Comparison of ENCODE assay signal across 7 mouse cellular contexts in genomic region chr15:102516728-102517404, GRCm38 (mm10). TPM values are rescaled to one million over a fixed set of nuclear protein-coding genes. Genes with fewer than 3 reads are reported as not detected.
DNase-seq lines count a peak whose midpoint lies in the region; ATAC-seq and TF ChIP-seq lines count a peak whose summit lies in the region.

Map3k12 (minus strand) TSS chr15:102517064.

- TF ChIP-seq CTCF in small intestine, adult 2 months (IDR thresholded peaks at IDR 0.05; ENCODE audit: extremely low read depth, insufficient read length, insufficient replicate concordance, low read depth, low read length): no peak

- peak; percentile 71 for DNase-seq in adrenal gland, adult 8-10 months
- DNase-seq in embryo, embryonic 9.5 days (ENCODE audit: extremely low spot score): peak; percentile 85
- DNase-seq in gastrocnemius, postnatal 36 days: peak; percentile 59 to 77
- DNase-seq in left cerebral cortex, postnatal 25 days (ENCODE audit: low spot score in 2 of 2): peak; percentile 83 to 84
- peak; percentile 81 for DNase-seq in midbrain, embryonic 10.5 days (ENCODE audit: low spot score)

- TF ChIP-seq POLR2A in small intestine, adult 2 months (IDR thresholded peaks at IDR 0.05; ENCODE audit: low read depth, low read length): peak; percentile 31; the same call in 1 of the 2 replicates

- H3K27me3 ChIP-seq in intestine, embryonic 15.5 days (replicated peaks): no peaks in the 10 kb centered on the region
- H3K27me3 ChIP-seq in midbrain, embryonic 10.5 days (ENCODE audit: low read depth, poor library complexity, severe bottlenecking): no peaks in the 10 kb centered on the region
- H3K27me3 ChIP-seq in small intestine, adult 2 months (ENCODE audit: control insufficient read depth, insufficient read depth, low read length): no peaks in the 10 kb centered on the region

- under 1% methylated on average over 43 of the region's 43 CpGs for WGBS in intestine, embryonic 15.5 days
- WGBS in midbrain, embryonic 10.5 days: under 1% methylated on average over 43 of the region's 43 CpGs
- under 1% methylated on average over 42 of the region's 43 CpGs for WGBS in small intestine, adult 2 months

- H3K9me3 ChIP-seq in intestine, embryonic 15.5 days: no peaks in the 10 kb centered on the region
- H3K9me3 ChIP-seq in midbrain, embryonic 10.5 days (replicated peaks): no peaks in the 10 kb centered on the region

- peak within 1 kb of the TSS; percentile 94 for H3K4me2 ChIP-seq in intestine, embryonic 15.5 days (replicated peaks)

- peak within 1 kb of the TSS; percentile 64 for H3K9ac ChIP-seq in intestine, embryonic 15.5 days

- H3K36me3 ChIP-seq in intestine, embryonic 15.5 days: 0 out of 2 replicates have a peak, but pooled peaks cover 6% of the 10 kb centered on the region
- peaks cover 17% of the 10 kb centered on the region for H3K36me3 ChIP-seq in midbrain, embryonic 10.5 days
- H3K36me3 ChIP-seq in small intestine, adult 2 months (ENCODE audit: control insufficient read depth, insufficient read depth, low read length): peaks cover 5% of the 10 kb centered on the region

- ATAC-seq in intestine, embryonic 15.5 days: 0 out of 2 replicates have a peak, but pooled peaks have one; percentile 5

- peaks cover 29% of the 10 kb centered on the region for H3K4me1 ChIP-seq in intestine, embryonic 15.5 days (replicated peaks)
- H3K4me1 ChIP-seq in midbrain, embryonic 10.5 days: peaks cover 67% of the 10 kb centered on the region
- peaks cover 9% of the 10 kb centered on the region for H3K4me1 ChIP-seq in small intestine, adult 2 months (ENCODE audit: control insufficient read depth, insufficient read depth, insufficient read length, low read length)

- peak within 1 kb of the TSS; percentile 99 for H3K27ac ChIP-seq in intestine, embryonic 15.5 days
- peak within 1 kb of the TSS; percentile 98 for H3K27ac ChIP-seq in midbrain, embryonic 10.5 days (replicated peaks)
- H3K27ac ChIP-seq in small intestine, adult 2 months (ENCODE audit: insufficient read depth, low read depth, low read length): peak within 1 kb of the TSS; percentile 73

- peak within 1 kb of the TSS; percentile 68 for H3K4me3 ChIP-seq in intestine, embryonic 15.5 days (replicated peaks)
- peak within 1 kb of the TSS; percentile 81 for H3K4me3 ChIP-seq in midbrain, embryonic 10.5 days
- peak within 1 kb of the TSS; percentile 73 for H3K4me3 ChIP-seq in small intestine, adult 2 months (ENCODE audit: low read depth, low read length)

- intact Hi-C loops in gastrocnemius, postnatal 36 days (cut with DNase I): no loop called here
- intact Hi-C loops in left cerebral cortex, postnatal 25 days (cut with DNase I): no loop called here

RNA-seq across cellular contexts. Expression of gene Map3k12, which starts in this region (rescaled TPM):
- 10 to 100 TPM in 3 of 4 experiments, 1 to 10 TPM in 1; 9.5 to 27.1 (median 18.0) TPM for total RNA-seq in adrenal gland, adult 8-10 months (2022)
- 1 to 10 TPM; 1.6 to 1.9 TPM for total RNA-seq in gastrocnemius, postnatal 36 days (2021)
- polyA plus RNA-seq in intestine, embryonic 15.5 days (2015; fragmentation: Nextera tagmentation; extraction: Ambion mirVana): 10.8 and 11.0 TPM in 2 replicates
- total RNA-seq in left cerebral cortex, postnatal 25 days (2021): 10 to 100 TPM; 93.6 to 96.2 TPM
- 23.4 and 31.8 TPM in 2 replicates for polyA plus RNA-seq in midbrain, embryonic 10.5 days (2016; fragmentation: Nextera tagmentation; extraction: Ambion mirVana)
- polyA plus RNA-seq in small intestine, adult 2 months (2012; rRNA removed): 1.4 and 2.1 TPM in 2 replicates

Comparison
In these comparisons a context has a peak if more than half of its experiments do, and no peak if none do; other contexts are left out.
1. Peak in every context shown above with its lines: DNase-seq, ATAC-seq, H3K4me3 ChIP-seq and H3K27ac ChIP-seq.